ENCODE assay signal across 9 mouse cellular contexts in genomic region chr15:78962885-78963284, GRCm38 (mm10). TPM values are rescaled to one million over a fixed set of nuclear protein-coding genes. Genes with fewer than 3 reads are reported as not detected.
DNase-seq lines count a peak whose midpoint lies in the region; ATAC-seq and TF ChIP-seq lines count a peak whose summit lies in the region.
"Had no signal": no experiment of that assay in that cellular context is flagged by ENCODE, and none has a peak within 500 bp of the region (broad histone marks: within the 10 kb centered on the region; RNA-seq: fewer than 3 reads in every experiment).

No protein-coding gene starts in this region.

- peak; percentile 74 for ATAC-seq in forebrain, postnatal 0 days
- ATAC-seq in hindbrain, embryonic 12.5 days (ENCODE audit: low FRiP score): peak; percentile 43
- ATAC-seq in limb, embryonic 11.5 days (ENCODE audit: insufficient number of reproducible peaks, low FRiP score, low TSS enrichment, low read depth): peak; percentile 66
- ATAC-seq in midbrain, embryonic 14.5 days (ENCODE audit: low FRiP score, low TSS enrichment): no peak

- H3K9ac ChIP-seq in forebrain, postnatal 0 days: no peak overlapping the region
- no peak overlapping the region for H3K9ac ChIP-seq in hindbrain, embryonic 12.5 days
- no peak overlapping the region for H3K9ac ChIP-seq in limb, embryonic 11.5 days (ENCODE audit: low read length)
- H3K9ac ChIP-seq in midbrain, embryonic 14.5 days (replicated peaks; ENCODE audit: low read length): no peak overlapping the region

- no peak overlapping the region for H3K4me3 ChIP-seq in forebrain, postnatal 0 days (ENCODE audit: low read depth, low read length)
- H3K4me3 ChIP-seq in hindbrain, embryonic 12.5 days: no peak overlapping the region
- no peak overlapping the region for H3K4me3 ChIP-seq in limb, embryonic 11.5 days (ENCODE audit: low read depth, low read length)
- no peak overlapping the region for H3K4me3 ChIP-seq in midbrain, embryonic 14.5 days (replicated peaks; ENCODE audit: low read depth, low read length)
- H3K4me3 ChIP-seq: erythroblast, embryonic 14.5 days had no signal

- H3K27ac ChIP-seq in forebrain, postnatal 0 days (ENCODE audit: low read depth, low read length): no peak overlapping the region
- no peak overlapping the region for H3K27ac ChIP-seq in hindbrain, embryonic 12.5 days
- no peak overlapping the region; the same call in 1 of the 2 replicates for H3K27ac ChIP-seq in limb, embryonic 11.5 days (replicated peaks; ENCODE audit: low read depth, low read length)
- H3K27ac ChIP-seq in midbrain, embryonic 14.5 days (replicated peaks; ENCODE audit: low read depth, low read length): no peak overlapping the region

- no peaks in the 10 kb centered on the region for H3K27me3 ChIP-seq in forebrain, postnatal 0 days (ENCODE audit: insufficient read depth, low read length)
- H3K27me3 ChIP-seq in hindbrain, embryonic 12.5 days: no peaks in the 10 kb centered on the region
- no peaks in the 10 kb centered on the region for H3K27me3 ChIP-seq in limb, embryonic 11.5 days (ENCODE audit: control insufficient read depth, insufficient read depth, low read length)
- H3K27me3 ChIP-seq in midbrain, embryonic 14.5 days (ENCODE audit: control insufficient read depth, insufficient read depth, low read length): no peaks in the 10 kb centered on the region

- peaks cover 82% of the 10 kb centered on the region for H3K36me3 ChIP-seq in forebrain, postnatal 0 days (ENCODE audit: insufficient read depth)
- H3K36me3 ChIP-seq in hindbrain, embryonic 12.5 days: peaks cover 52% of the 10 kb centered on the region
- peaks cover 8% of the 10 kb centered on the region for H3K36me3 ChIP-seq in limb, embryonic 11.5 days (ENCODE audit: control insufficient read depth, insufficient read depth, low read length)
- H3K36me3 ChIP-seq in midbrain, embryonic 14.5 days (ENCODE audit: control insufficient read depth, insufficient read depth, low read length): peaks cover 86% of the 10 kb centered on the region

- no peaks in the 10 kb centered on the region for H3K4me1 ChIP-seq in forebrain, postnatal 0 days (ENCODE audit: insufficient read depth)
- H3K4me1 ChIP-seq in hindbrain, embryonic 12.5 days: no peaks in the 10 kb centered on the region
- no peaks in the 10 kb centered on the region for H3K4me1 ChIP-seq in limb, embryonic 11.5 days (ENCODE audit: control insufficient read depth, insufficient read depth, low read length)
- H3K4me1 ChIP-seq in midbrain, embryonic 14.5 days (ENCODE audit: control insufficient read depth, insufficient read depth, low read length): no peaks in the 10 kb centered on the region

- H3K4me2 ChIP-seq in forebrain, postnatal 0 days (ENCODE audit: low read depth): no peak overlapping the region
- no peak overlapping the region for H3K4me2 ChIP-seq in hindbrain, embryonic 12.5 days (replicated peaks)
- H3K4me2 ChIP-seq in limb, embryonic 11.5 days (ENCODE audit: low read depth, severe bottlenecking): no peak overlapping the region
- no peak overlapping the region for H3K4me2 ChIP-seq in midbrain, embryonic 14.5 days (ENCODE audit: low read length)

- no peaks in the 10 kb centered on the region for H3K9me3 ChIP-seq in forebrain, postnatal 0 days (ENCODE audit: low read length)
- H3K9me3 ChIP-seq in hindbrain, embryonic 12.5 days (replicated peaks): no peaks in the 10 kb centered on the region
- no peaks in the 10 kb centered on the region for H3K9me3 ChIP-seq in limb, embryonic 11.5 days (ENCODE audit: control insufficient read depth, low read length)
- no peaks in the 10 kb centered on the region for H3K9me3 ChIP-seq in midbrain, embryonic 14.5 days (ENCODE audit: control insufficient read depth, low read length)

- DNase-seq in urinary bladder, postnatal 25 days (ENCODE audit: low spot score): peak; percentile 67
- DNase-seq in urinary bladder, postnatal 10 days (ENCODE audit: low spot score): no peak
- peak; percentile 84 to 87 for DNase-seq in cerebellum, adult 18-20 months
- DNase-seq in forebrain, postnatal 0 days: peak; percentile 59
- DNase-seq in limb, embryonic 11.5 days (ENCODE audit: low spot score): peak; percentile 76
- peak; percentile 79 for DNase-seq in midbrain, embryonic 14.5 days
- peak; percentile 25 for DNase-seq in thymus, postnatal 25 days

- peak; percentile 83 for TF ChIP-seq CTCF in forebrain, postnatal 0 days (IDR thresholded peaks at IDR 0.05; ENCODE audit: low read depth)

- 30% methylated on average over 2 of the region's 2 CpGs for WGBS in forebrain, postnatal 0 days
- WGBS in hindbrain, embryonic 12.5 days: 33% methylated on average over 2 of the region's 2 CpGs
- 37% methylated on average over 2 of the region's 2 CpGs for WGBS in limb, embryonic 11.5 days
- 37% methylated on average over 2 of the region's 2 CpGs for WGBS in midbrain, embryonic 14.5 days

RNA-seq across cellular contexts. Expression of gene Triobp, which starts 15.4 kb away (rescaled TPM):
- total RNA-seq in forebrain, postnatal 0 days (2014; rRNA removed): 36.7 and 40.5 TPM in 2 replicates
- polyA plus RNA-seq in forebrain, postnatal 0 days (2015; fragmentation: Nextera tagmentation; extraction: Ambion mirVana): 25.1 and 30.5 TPM in 2 replicates
- polyA plus RNA-seq in hindbrain, embryonic 12.5 days (2016; fragmentation: Nextera tagmentation; extraction: Ambion mirVana): 44.7 and 52.4 TPM in 2 replicates
- polyA plus RNA-seq in limb, embryonic 11.5 days (2014; fragmentation: Nextera tagmentation; extraction: Ambion mirVana): 47.9 and 50.8 TPM in 2 replicates
- 42.5 and 46.5 TPM in 2 replicates for polyA plus RNA-seq in midbrain, embryonic 14.5 days (2014; fragmentation: Nextera tagmentation; extraction: Ambion mirVana)

RNA-seq across cellular contexts. Expression of gene Nol12, which starts 28.2 kb away (rescaled TPM):
- total RNA-seq in forebrain, postnatal 0 days (2014; rRNA removed): 11.2 and 17.6 TPM in 2 replicates
- 60.3 and 64.2 TPM in 2 replicates for polyA plus RNA-seq in forebrain, postnatal 0 days (2015; fragmentation: Nextera tagmentation; extraction: Ambion mirVana)
- 53.8 and 60.0 TPM in 2 replicates for polyA plus RNA-seq in hindbrain, embryonic 12.5 days (2016; fragmentation: Nextera tagmentation; extraction: Ambion mirVana)
- 72.7 and 76.3 TPM in 2 replicates for polyA plus RNA-seq in limb, embryonic 11.5 days (2014; fragmentation: Nextera tagmentation; extraction: Ambion mirVana)
- polyA plus RNA-seq in midbrain, embryonic 14.5 days (2014; fragmentation: Nextera tagmentation; extraction: Ambion mirVana): 61.0 and 70.8 TPM in 2 replicates

RNA-seq across cellular contexts. Expression of gene Lgals1, which starts 36.4 kb away (rescaled TPM):
- total RNA-seq in forebrain, postnatal 0 days (2014; rRNA removed): 31.8 and 43.6 TPM in 2 replicates
- 63.2 and 99.4 TPM in 2 replicates for polyA plus RNA-seq in forebrain, postnatal 0 days (2015; fragmentation: Nextera tagmentation; extraction: Ambion mirVana)
- polyA plus RNA-seq in hindbrain, embryonic 12.5 days (2016; fragmentation: Nextera tagmentation; extraction: Ambion mirVana): 569 and 595 TPM in 2 replicates
- 567 and 570 TPM in 2 replicates for polyA plus RNA-seq in limb, embryonic 11.5 days (2014; fragmentation: Nextera tagmentation; extraction: Ambion mirVana)
- 13.8 and 101 TPM in 2 replicates for polyA plus RNA-seq in midbrain, embryonic 14.5 days (2014; fragmentation: Nextera tagmentation; extraction: Ambion mirVana)

RNA-seq across cellular contexts. Expression of gene Pdxp, which starts 49.2 kb away (rescaled TPM):
- 263 and 283 TPM in 2 replicates for total RNA-seq in forebrain, postnatal 0 days (2014; rRNA removed)
- polyA plus RNA-seq in forebrain, postnatal 0 days (2015; fragmentation: Nextera tagmentation; extraction: Ambion mirVana): 174 and 175 TPM in 2 replicates
- polyA plus RNA-seq in hindbrain, embryonic 12.5 days (2016; fragmentation: Nextera tagmentation; extraction: Ambion mirVana): 48.1 and 49.0 TPM in 2 replicates
- polyA plus RNA-seq in limb, embryonic 11.5 days (2014; fragmentation: Nextera tagmentation; extraction: Ambion mirVana): 38.2 and 39.6 TPM in 2 replicates
- polyA plus RNA-seq in midbrain, embryonic 14.5 days (2014; fragmentation: Nextera tagmentation; extraction: Ambion mirVana): 111 and 147 TPM in 2 replicates
